Mouse (Mus musculus) hindbrain, postnatal 0 days (tissue): ENCODE data around the gene Senp1. TPM values are rescaled to one million over a fixed set of nuclear protein-coding genes. Genes with fewer than 3 reads are reported as not detected.

Experiments used
- ATAC-seq: fragments of 200-750 bp; cut with Nextera tagmentation; 2 replicates; pipeline ENCODE4 v1.8.0; 2017; ENCODE audit warnings: mild to moderate bottlenecking, moderate TSS enrichment, moderate library complexity
- DNase-seq: peaks from one replicate; pipeline ENCODE4 v3.0.0-alpha.2; 2015; ENCODE audit warnings: low spot score
- H3K27ac ChIP-seq: fragments of 300-500 bp; sonication (generic); 2 replicates; pipeline ENCODE4 v1.5.1; 2014; ENCODE audit warnings: mild to moderate bottlenecking
- H3K27me3 ChIP-seq: fragments of 300-500 bp; sonication (generic); 2 replicates; pipeline ENCODE4 v1.6.1; 2014; ENCODE audit warnings: low read length, mixed read lengths; ENCODE audit not compliant: insufficient read depth
- H3K36me3 ChIP-seq: fragments of 300-500 bp; sonication (generic); 2 replicates; pipeline ENCODE4 v1.6.1; 2014; ENCODE audit warnings: low read length, mixed read lengths; ENCODE audit not compliant: insufficient read depth
- H3K4me1 ChIP-seq: fragments of 300-500 bp; sonication (generic); 2 replicates; pipeline ENCODE4 v1.6.1; 2014; ENCODE audit warnings: antibody characterized with exemption, low read length, mixed read lengths; ENCODE audit not compliant: insufficient read depth
- H3K4me2 ChIP-seq: fragments of 300-500 bp; sonication (generic); 2 replicates; pipeline ENCODE4 v1.6.1; 2014; ENCODE audit warnings: low read depth, mild to moderate bottlenecking, low read length, moderate library complexity, mixed read lengths
- H3K4me3 ChIP-seq: fragments of 300-500 bp; sonication (generic); 2 replicates; pipeline ENCODE4 v1.5.1; 2014; ENCODE audit warnings: low read length
- H3K9ac ChIP-seq: fragments of 300-500 bp; sonication (generic); replicated peaks from 2 replicates; pipeline ENCODE4 v1.6.1; 2014; ENCODE audit warnings: mild to moderate bottlenecking, low read length, moderate library complexity, mixed read lengths
- H3K9me3 ChIP-seq: fragments of 300-500 bp; sonication (generic); 2 replicates; pipeline ENCODE4 v1.6.1; 2016; ENCODE audit warnings: low read length, mixed read lengths
- CTCF ChIP-seq: IDR thresholded peaks from 2 replicates; pipeline ENCODE4 v1.5.1; 2016; ENCODE audit warnings: antibody characterized with exemption, control low read depth, low read depth
- WGBS: fragments of 180-500 bp; shearing (Covaris S2); extraction: QIAGEN DNeasy Blood & Tissue Kit; methylation state at CpG from one replicate; pipeline ENCODE4 v1.1.7; 2014; 5-methylcytosine and 5-hydroxymethylcytosine counted together
- polyA plus RNA-seq: library from polyadenylated mRNA; unstranded; fragments of >200 nt; fragmentation: Nextera tagmentation; extraction: Ambion mirVana; gene quantifications from 2 replicates; pipeline ENCODE4 v1.2.1, GENCODE M21; 2015
- total RNA-seq: library from RNA; depleted of rRNA; stranded (reverse); fragments of >200 nt; gene quantifications from 2 replicates; pipeline ENCODE4 v1.2.3, GENCODE M21; 2014

Senp1 gene
- total and polyA plus RNA-seq, 2 experiments from 2014 or later: 12.5 to 15.0 TPM

DNA sequence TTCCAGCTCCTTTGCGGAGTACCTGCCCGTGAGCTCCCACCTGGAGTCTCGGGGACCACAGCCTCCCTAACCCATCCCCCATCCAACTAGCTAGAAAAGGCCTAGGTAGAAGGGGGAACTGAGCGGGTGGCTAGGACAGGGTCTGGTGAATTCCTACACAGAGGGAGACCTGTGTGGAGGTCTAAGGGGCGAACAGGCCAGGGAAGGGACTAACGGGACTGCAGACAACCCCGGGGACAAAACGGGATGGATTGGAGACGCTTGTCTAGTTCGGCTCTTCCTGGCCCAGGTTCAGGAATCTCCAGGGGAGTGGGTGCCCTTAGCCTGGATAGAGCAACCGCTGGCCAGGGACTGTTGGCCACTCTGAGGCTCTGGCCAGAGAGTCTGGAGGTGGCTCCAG lies 88.4 kb downstream of the Senp1 start:
- WGBS: 20% methylated on average over 11 of the region's 11 CpGs
- Histone ChIP-seq H3K4me3 (peak overlapping the region; percentile 31; the same call in 1 of the 2 replicates), H3K9me3 (no peaks in the 10 kb centered on the region), H3K4me2 (peak overlapping the region; percentile 61), H3K9ac (peak overlapping the region; percentile 22; the same call in 1 of the 2 replicates), H3K27me3 (peaks cover 38% of the 10 kb centered on the region), H3K4me1 (peaks cover 27% of the 10 kb centered on the region), H3K27ac (no peak overlapping the region), H3K36me3 (no peaks in the 10 kb centered on the region)
- no peak for TF ChIP-seq CTCF
- ATAC-seq (no peak), DNase-seq (no peak)

DNA sequence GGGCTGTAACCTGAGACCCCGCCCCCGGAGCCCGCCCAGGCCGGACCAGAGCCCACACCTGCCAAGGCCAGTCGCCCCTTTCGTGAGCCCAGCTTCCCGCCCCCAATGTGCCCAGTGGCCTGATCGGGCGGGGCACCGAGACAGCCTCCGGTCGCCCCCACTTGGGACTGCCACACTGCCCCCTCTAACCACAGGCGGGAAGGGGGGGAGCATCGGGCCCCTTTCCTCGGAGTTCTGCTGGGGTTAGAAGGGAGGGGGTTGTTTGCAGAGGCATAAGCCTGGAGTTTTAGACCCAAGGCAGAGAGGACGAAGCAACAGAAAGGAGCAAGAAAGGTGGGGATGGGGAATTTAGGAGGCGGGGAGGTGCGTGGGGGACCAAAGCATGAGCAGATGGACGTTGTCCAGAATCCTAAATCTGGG lies 88.8 kb downstream of the Senp1 start:
- Histone ChIP-seq H3K27me3 (peaks cover 43% of the 10 kb centered on the region), H3K9ac (peak overlapping the region; percentile 22), H3K4me2 (peak overlapping the region; percentile 61), H3K36me3 (no peaks in the 10 kb centered on the region), H3K27ac (no peak overlapping the region), H3K4me1 (peaks cover 27% of the 10 kb centered on the region), H3K9me3 (no peaks in the 10 kb centered on the region), H3K4me3 (peak overlapping the region; percentile 31)
- no peak for TF ChIP-seq CTCF
- ATAC-seq (0 out of 2 replicates have a peak, but pooled peaks have one; percentile 13), DNase-seq (no peak)
- WGBS: 2% methylated on average over 19 of the region's 19 CpGs

DNA sequence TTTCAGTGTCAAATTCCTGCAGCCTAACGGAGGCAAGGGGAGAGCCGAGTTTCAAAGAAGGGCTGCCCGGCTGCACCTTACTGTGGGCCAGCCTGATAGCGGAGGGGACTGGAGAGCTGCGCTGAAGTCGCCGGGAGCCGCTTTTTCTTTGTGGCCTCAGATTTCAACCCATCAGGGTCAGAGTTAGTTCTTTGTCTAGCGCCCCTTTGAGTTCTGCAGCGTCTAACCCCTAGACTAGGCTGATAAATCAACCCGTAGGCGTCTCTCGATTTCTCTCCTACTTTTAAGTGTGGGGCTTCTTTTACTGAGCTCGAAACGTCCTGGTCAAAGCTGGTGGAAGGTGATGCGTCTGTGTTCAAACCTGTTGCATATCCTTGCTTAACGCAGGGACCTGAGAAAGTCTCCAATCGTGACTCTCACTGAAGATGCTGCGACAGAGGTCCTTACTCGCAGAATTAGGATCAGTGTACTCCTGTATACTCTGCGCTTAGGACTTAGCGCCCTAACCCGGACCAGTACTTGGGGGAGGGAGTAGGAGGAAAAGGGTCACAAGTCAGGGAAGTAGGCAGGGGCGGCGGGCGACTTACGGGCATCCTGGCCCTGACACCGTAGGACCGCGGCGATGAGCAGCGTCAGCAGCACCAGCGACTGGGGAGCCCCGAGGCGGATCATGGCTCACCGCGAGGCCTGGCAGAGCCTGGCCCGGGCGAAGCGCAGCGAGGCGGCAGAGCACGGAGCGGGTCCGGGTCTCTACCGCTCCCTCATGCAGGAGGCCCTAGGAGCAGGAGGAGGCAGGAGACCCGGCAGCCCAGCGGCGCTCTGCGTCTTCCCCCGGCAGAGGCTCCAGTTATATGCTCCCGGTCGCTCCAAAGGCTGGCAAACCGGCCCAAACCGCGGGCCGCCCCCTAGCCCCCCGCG lies 89.5 kb downstream of the Senp1 start, which contains the start of gene Col2a1:
TSS of gene Col2a1 (minus strand) at position 874 of the 918 bp plus-strand sequence.
- H3K4me2 ChIP-seq: peak within 1 kb of the TSS; percentile 61
- TF ChIP-seq CTCF: no peak
- H3K27ac ChIP-seq: no peak within 1 kb of the TSS
- ATAC-seq (peak; percentile 33), DNase-seq (peak; percentile 50)
- H3K4me1 ChIP-seq: peaks cover 27% of the 10 kb centered on the region
- peak within 1 kb of the TSS; percentile 22 for H3K9ac ChIP-seq
- H3K36me3 ChIP-seq: no peaks in the 10 kb centered on the region
- peaks cover 48% of the 10 kb centered on the region for H3K27me3 ChIP-seq
- peak within 1 kb of the TSS; percentile 31 for H3K4me3 ChIP-seq
- H3K9me3 ChIP-seq: no peaks in the 10 kb centered on the region
- WGBS: 1% methylated on average over 50 of the region's 59 CpGs

DNA sequence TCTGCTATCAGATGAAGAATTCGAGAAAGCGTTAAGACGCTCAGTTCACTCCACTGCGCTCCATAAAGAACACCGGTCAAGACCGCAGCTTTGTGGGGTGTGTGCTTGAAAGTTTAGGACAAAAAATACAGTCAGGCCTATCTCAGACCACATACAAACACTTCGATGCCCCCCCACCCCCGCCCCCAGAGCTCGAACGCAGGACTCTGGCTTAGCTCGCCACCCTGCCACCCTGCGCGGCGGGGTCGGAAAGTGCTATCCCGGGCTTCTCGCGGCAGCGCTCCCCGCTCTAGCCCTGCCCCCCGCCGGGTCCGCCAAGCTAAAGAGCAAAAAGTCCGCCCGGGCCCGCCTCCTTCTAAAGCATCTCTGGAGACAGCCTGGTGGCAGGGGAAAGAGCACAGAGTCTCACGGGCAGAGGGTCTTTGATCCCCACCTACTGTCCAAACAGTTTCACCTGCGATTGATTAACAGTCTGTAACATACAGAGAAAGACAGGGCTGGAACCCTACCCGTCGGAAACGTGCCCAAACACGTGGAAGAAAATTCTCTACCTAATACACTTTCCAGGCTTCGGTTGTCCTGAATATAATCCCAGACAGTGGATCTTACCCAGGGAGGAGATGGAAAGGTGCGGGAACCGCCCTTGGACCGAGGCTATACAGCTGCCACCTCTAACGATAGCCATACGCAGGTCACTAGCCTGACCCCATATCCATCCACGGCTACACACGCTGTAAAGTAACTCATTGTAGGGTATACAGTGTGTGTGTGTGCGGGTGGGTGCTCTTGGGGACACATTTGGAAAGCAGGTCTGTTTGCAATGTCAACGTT lies 90.3 kb downstream of the Senp1 start:
- no peaks in the 10 kb centered on the region for H3K36me3 ChIP-seq
- no peak for TF ChIP-seq CTCF
- peak overlapping the region; percentile 31 for H3K4me3 ChIP-seq
- no peak overlapping the region for H3K9ac ChIP-seq
- ATAC-seq (no peak), DNase-seq (peak; percentile 36)
- peaks cover 48% of the 10 kb centered on the region for H3K27me3 ChIP-seq
- H3K27ac ChIP-seq: no peak overlapping the region
- no peaks in the 10 kb centered on the region for H3K9me3 ChIP-seq
- H3K4me1 ChIP-seq: peaks cover 30% of the 10 kb centered on the region
- WGBS: 2% methylated on average over 42 of the region's 42 CpGs
- peak overlapping the region; percentile 61 for H3K4me2 ChIP-seq

DNA sequence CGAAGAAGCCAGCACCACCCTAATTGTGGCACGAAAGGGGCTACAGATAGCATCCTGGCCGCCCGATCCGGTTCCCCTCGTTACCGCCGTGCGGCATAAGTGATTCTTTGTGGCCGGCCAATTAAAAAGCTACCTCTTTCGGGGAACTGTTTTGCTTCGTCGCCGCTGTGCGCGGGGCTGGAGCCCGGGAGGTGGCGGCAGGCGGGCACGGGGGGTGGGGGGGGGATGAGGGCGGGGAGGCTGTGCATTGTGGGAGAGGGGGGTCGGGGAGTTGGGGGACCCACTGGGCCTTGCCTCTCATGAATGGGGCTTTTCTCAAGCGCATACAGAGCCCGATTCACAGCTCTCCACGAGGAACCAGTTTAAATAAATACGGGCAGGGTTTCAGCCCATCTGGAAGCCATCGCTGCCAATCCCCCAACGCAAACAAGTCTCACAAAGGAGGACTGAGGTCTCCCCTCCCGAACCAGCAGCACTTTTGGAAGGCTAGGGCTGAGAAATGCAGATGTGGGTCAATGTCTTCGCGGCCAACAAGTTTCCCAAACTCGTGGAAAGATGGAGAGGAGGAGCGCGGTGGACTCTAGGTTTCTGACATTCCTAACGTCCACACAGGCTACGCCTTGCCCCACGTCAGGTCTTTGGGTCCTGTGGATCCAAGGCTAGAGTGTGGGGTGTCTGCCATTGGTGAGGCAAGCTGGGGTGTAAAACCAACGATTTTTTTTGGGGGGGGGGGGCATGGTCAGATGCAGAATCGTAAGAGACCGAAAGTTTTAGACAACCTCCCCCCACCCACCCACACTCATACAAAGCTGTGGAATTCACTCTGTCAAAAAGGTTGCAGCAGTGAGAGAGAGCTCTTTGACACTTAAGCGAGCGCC lies 91.2 kb downstream of the Senp1 start:
- Histone ChIP-seq H3K27ac (peak overlapping the region; percentile 45), H3K4me3 (peak overlapping the region; percentile 31), H3K4me1 (peaks cover 35% of the 10 kb centered on the region), H3K27me3 (peaks cover 48% of the 10 kb centered on the region), H3K9me3 (no peaks in the 10 kb centered on the region), H3K36me3 (no peaks in the 10 kb centered on the region), H3K9ac (peak overlapping the region; percentile 47), H3K4me2 (peak overlapping the region; percentile 61)
- no peak for TF ChIP-seq CTCF
- DNase-seq (peak; percentile 64), ATAC-seq (peak; percentile 61)
- WGBS: under 1% methylated on average over 38 of the region's 42 CpGs
